Mouse (Mus musculus): ENCODE results near the gene E2f2.

DNA sequence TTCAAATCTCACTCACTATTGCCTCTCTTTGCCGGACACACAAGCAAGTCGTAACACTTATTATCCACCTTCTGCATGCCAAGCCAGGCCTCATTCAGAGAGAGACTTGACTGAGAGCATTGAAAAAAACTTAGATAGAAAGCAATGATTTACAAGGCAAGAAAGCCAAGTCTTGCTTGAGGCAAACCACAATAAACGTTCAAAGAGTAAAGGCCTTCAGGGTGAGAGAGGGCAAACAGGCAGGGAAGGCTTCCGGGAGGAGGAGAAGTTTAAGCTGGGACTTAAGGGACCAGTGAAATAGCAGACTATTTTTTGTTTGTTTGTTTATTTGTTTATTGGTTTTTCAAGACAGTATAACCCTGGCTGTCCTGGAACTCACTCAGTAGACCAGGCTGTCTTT lies 1.8 kb upstream of the E2f2 start:
- no peak for TF ChIP-seq CTCF (IDR thresholded peaks at IDR 0.05; ENCODE audit: low read depth)
- no peak for TF ChIP-seq EP300 (optimal IDR thresholded peaks at IDR 0.05)
